Mouse (Mus musculus) lung, adult 2 months (tissue): ENCODE measurements around the gene Zbtb37.

Experiments
- CTCF ChIP-seq: fragments of 200-500 bp; IDR thresholded peaks from 2 replicates; pipeline ENCODE4 v1.5.1; 2011; ENCODE audit warnings: mild to moderate bottlenecking, low read length, control low read depth; ENCODE audit not compliant: insufficient read depth
- POLR2A ChIP-seq: fragments of 200-500 bp; IDR thresholded peaks from 2 replicates; pipeline ENCODE4 v1.6.1; 2011; ENCODE audit warnings: low read depth, mild to moderate bottlenecking, control low read depth, low read length, borderline replicate concordance; ENCODE audit errors: extremely low read depth

DNA sequence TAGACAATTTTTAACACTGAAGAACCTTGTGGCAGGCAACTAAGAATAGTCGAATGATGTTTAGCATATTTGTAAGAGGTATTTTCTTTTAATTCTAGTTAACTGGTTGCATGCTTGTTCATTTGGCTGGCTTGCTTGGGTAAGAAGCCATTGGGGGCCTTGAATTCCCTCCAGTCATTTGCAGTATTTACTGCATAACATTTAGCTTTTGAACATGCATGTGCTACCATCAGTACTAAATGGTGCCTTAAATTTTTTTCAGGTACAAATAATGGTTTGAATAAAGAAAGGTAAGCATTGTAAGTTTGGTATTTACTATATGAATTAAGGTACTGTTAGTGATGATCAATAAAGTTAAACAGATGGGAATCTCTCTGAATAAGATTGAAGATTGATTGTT, 2.4 kb upstream of the Zbtb37 start:
- TF ChIP-seq POLR2A (no peak), CTCF (no peak)
